Mouse (Mus musculus) C2C12 (cell line): ENCODE data around the gene Rerg.

Source experiments
- CEBPB ChIP-seq: IDR thresholded peaks from one replicate; pipeline ENCODE4 v1.6.1; 2011; ENCODE audit warnings: low read depth, mild to moderate bottlenecking, control low read depth, moderate library complexity
- CTCF ChIP-seq: IDR thresholded peaks from one replicate; pipeline ENCODE4 v1.5.1; 2011; ENCODE audit not compliant: control insufficient read depth, insufficient read depth, insufficient read length
- FOSL1 ChIP-seq: IDR thresholded peaks from one replicate; pipeline ENCODE4 v1.8.0; 2011; ENCODE audit warnings: mild to moderate bottlenecking, low read length; ENCODE audit not compliant: poor library complexity, insufficient read depth, severe bottlenecking
- MAX ChIP-seq: IDR thresholded peaks from one replicate; pipeline ENCODE4 v1.6.1; 2011; ENCODE audit warnings: mild to moderate bottlenecking, control low read depth
- MYOG ChIP-seq: IDR thresholded peaks from one replicate; pipeline ENCODE4 v1.6.1; 2011; ENCODE audit not compliant: control insufficient read depth, insufficient read length; ENCODE audit errors: extremely low read depth
- USF1 ChIP-seq: IDR thresholded peaks from one replicate; pipeline ENCODE4 v1.6.1; 2011; ENCODE audit warnings: low read depth, mild to moderate bottlenecking, control low read depth, moderate library complexity

DNA sequence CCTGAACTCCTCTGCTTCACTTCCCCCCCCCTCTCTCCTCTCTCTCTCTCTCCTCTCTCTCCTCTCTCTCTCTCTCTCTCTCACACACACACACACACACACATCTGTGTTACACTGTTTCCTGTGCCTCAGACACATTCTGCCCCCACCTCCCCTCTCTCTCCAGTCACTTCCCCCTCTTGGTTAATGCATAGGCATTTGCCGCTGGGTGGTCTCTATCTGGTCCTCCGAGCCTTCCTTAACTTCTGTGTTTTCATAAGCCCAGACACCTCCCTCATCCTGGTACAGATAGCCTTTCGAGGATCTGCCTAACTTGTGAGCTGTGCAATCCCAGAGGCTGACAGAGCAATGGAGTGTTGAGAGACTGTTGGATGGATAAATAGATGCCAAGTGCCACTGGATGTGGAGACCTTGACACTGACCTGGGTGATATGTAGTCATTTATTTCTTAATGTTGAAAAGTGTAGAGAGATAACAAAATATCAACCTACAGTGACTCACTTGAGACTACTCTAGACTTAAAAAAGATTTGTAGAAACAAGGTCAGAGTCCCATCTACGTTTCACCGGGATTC is 29.0 kb downstream of the Rerg start:
- no peak for TF ChIP-seq CTCF
- no peak for TF ChIP-seq MAX
- TF ChIP-seq USF1 = no peak
- no peak for TF ChIP-seq MYOG
- no peak for TF ChIP-seq CEBPB
- no peak for TF ChIP-seq FOSL1
